Mouse (Mus musculus): ENCODE measurements at regions not wholly inside any gene's neighbourhood (a gene's known extent, or its start where the extent isn't known, plus 50 kb on each side); places are given as distances from the start of the nearest gene placed in this dataset.

DNA sequence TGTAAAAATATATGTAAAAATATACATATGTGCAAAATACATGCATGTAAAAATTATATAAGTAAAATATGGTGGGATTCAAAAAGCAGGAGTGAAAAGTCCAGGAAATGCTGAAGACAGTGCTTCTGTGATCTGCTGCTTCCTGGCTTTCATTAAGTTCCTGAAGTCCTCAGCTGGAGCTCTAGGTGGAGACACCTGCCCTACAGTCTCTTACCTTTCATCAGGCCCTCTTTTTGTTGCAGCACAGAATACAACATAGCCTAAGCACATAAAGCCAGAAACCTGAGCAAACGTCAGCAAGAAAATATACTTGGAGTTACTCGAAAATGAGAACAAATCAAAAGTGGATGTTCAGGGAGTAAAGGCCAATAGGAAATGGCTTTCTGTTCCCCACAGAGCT is 120.6 kb downstream of the Cldn1 start:
- H3K27ac ChIP-seq (ENCODE audit: insufficient read depth, low read depth) = no peak overlapping the region
- peaks cover 0 to 5% of the 10 kb centered on the region in 2 experiments; a peak in 2 of 4 replicates for H3K4me1 ChIP-seq (ENCODE audit: control insufficient read depth in 1 of 2, insufficient read depth in 2 of 2)
- dilution Hi-C loops (cut with MboI; ENCODE audit: extremely low pct_ligation_motif_present, extremely low pct_unique_long_range_greater_than_20kb, low sequenced_read_pairs) (no loop called here), in situ Hi-C loops (cut with MboI; ENCODE audit: low pct_ligation_motif_present, low pct_unique_long_range_greater_than_20kb, low sequenced_read_pairs) (loop anchor here (5.0 kb wide), 1 partner anchor 191 kb away; no protein-coding TSS in a partner anchor)
- H3K4me3 ChIP-seq (replicated peaks in 1 of 3; ENCODE audit: low read depth in 2 of 3, low read length in 2 of 3, poor library complexity in 1 of 3) = no peak overlapping the region
- no peaks in the 10 kb centered on the region for H3K9me3 ChIP-seq (replicated peaks; ENCODE audit: low read length)
- no peak overlapping the region for H3K9ac ChIP-seq (ENCODE audit: insufficient read depth, low read depth)
- no peaks in the 10 kb centered on the region for H3K79me2 ChIP-seq (replicated peaks; ENCODE audit: control insufficient read depth, extremely low read depth, insufficient read depth, poor library complexity, severe bottlenecking)
- no peaks in the 10 kb centered on the region for H3K36me3 ChIP-seq (replicated peaks in 1 of 2; ENCODE audit: control insufficient read depth in 1 of 2, insufficient read depth in 1 of 2, low read length in 1 of 2)
- DNase-seq (ENCODE audit: extremely low read depth) = no peak
- no peak overlapping the region for H3K4me2 ChIP-seq (ENCODE audit: insufficient read depth, low read depth, poor library complexity, severe bottlenecking)
- no peaks in the 10 kb centered on the region for H3K27me3 ChIP-seq (replicated peaks)
- TF ChIP-seq SMC3 (IDR thresholded peaks at IDR 0.05; ENCODE audit: low read depth, low read length) = peak; percentile 24
- TF ChIP-seq CTCF (conservative IDR thresholded peaks at IDR 0.05 in 1 of 2, IDR thresholded peaks at IDR 0.05 in 1 of 2; ENCODE audit: low read depth in 2 of 2, low read length in 2 of 2) = peak in 1 of 2 experiments; percentile 43; a peak in 2 of 4 replicates
- no peak for TF ChIP-seq ETS1 (conservative IDR thresholded peaks at IDR 0.05; ENCODE audit: low read depth, low read length)
- TF ChIP-seq RAD21 (IDR thresholded peaks at IDR 0.05; ENCODE audit: low read depth, low read length) = peak; percentile 37
- no peak for TF ChIP-seq ELF1 (IDR thresholded peaks at IDR 0.05; ENCODE audit: low read depth, low read length)
- TF ChIP-seq MAZ (IDR thresholded peaks at IDR 0.05; ENCODE audit: low read depth, low read length) = no peak
- no peak for TF ChIP-seq BHLHE40 (IDR thresholded peaks at IDR 0.05; ENCODE audit: low read depth, low read length)

DNA sequence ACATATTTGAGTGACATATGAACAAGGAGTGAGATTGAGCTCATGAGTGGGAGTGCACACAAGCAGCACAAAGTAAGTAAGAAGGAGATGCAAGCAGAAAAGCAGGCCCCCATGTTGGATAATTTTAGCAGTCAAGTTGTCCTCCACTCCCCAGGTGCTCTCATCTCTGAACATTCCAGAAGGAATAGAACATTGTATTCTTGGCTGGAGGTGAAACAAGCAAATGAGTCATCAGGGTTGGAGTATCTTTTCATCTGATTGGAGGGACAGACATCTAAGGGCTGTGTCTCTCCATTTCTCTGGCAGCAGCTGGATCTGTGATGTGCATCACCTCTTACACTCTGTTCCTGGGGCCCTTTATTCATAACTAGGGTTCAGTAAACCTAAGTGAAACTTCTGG is 122.7 kb downstream of the Cldn1 start:
- TF ChIP-seq TCF12 (IDR thresholded peaks at IDR 0.05; ENCODE audit: low read depth, low read length) (no peak), EP300 (IDR thresholded peaks at IDR 0.05; ENCODE audit: low read length) (no peak), GABPA (IDR thresholded peaks at IDR 0.05; ENCODE audit: insufficient replicate concordance, low read depth, low read length) (no peak), ZMIZ1 (IDR thresholded peaks at IDR 0.05; ENCODE audit: low read depth, low read length) (no peak), USF2 (conservative IDR thresholded peaks at IDR 0.05; ENCODE audit: low read depth, low read length) (no peak), POLR2AphosphoS2 (IDR thresholded peaks at IDR 0.05; ENCODE audit: low read depth, low read length) (no peak), CHD1 (IDR thresholded peaks at IDR 0.05; ENCODE audit: low read depth, low read length) (no peak)
- Histone ChIP-seq H3K79me2 (replicated peaks; ENCODE audit: control insufficient read depth, extremely low read depth, insufficient read depth, poor library complexity, severe bottlenecking) (no peaks in the 10 kb centered on the region), H3K9me3 (replicated peaks; ENCODE audit: low read length) (no peaks in the 10 kb centered on the region), H3K9ac (ENCODE audit: insufficient read depth, low read depth) (no peak overlapping the region), H3K36me3 (replicated peaks in 1 of 2; ENCODE audit: control insufficient read depth in 1 of 2, insufficient read depth in 1 of 2, low read length in 1 of 2) (no peaks in the 10 kb centered on the region), H3K27me3 (replicated peaks) (no peaks in the 10 kb centered on the region), H3K4me2 (ENCODE audit: insufficient read depth, low read depth, poor library complexity, severe bottlenecking) (no peak overlapping the region), H3K27ac (ENCODE audit: insufficient read depth, low read depth) (no peak overlapping the region), H3K4me3 (replicated peaks in 1 of 3; ENCODE audit: low read depth in 2 of 3, low read length in 2 of 3, poor library complexity in 1 of 3) (no peak overlapping the region), H3K4me1 (ENCODE audit: control insufficient read depth in 1 of 2, insufficient read depth in 2 of 2) (peaks cover 0 to 18% of the 10 kb centered on the region in 2 experiments; a peak in 2 of 4 replicates)
- in situ Hi-C loops (cut with MboI; ENCODE audit: low pct_ligation_motif_present, low pct_unique_long_range_greater_than_20kb, low sequenced_read_pairs) = loop anchor here (25.0 kb wide), 1 partner anchor 888 kb away; no protein-coding TSS in a partner anchor
- dilution Hi-C loops (cut with MboI; ENCODE audit: extremely low pct_ligation_motif_present, extremely low pct_unique_long_range_greater_than_20kb, low sequenced_read_pairs) = no loop called here
- DNase-seq (ENCODE audit: extremely low read depth) = no peak

DNA sequence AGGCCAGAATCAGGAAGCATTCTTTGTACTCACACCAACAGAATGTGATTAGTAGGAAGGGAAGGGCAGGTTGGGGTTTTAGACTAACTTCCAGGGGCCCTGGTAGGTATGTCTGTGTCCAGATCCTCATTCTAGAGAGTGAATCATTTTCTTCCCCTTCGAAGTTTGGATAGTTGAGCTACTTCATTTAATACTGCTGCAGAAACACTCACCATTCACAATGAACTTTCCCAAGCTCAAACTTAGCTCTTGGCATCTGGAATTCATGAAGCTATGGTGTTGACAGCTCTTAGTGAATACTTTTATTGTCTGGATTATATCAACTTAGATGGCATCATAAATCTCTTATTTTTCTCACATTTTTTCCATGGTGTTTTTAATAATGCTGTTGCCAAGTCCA is 123.7 kb downstream of the Cldn1 start:
- no peak for DNase-seq (ENCODE audit: extremely low read depth)
- dilution Hi-C loops (cut with MboI; ENCODE audit: extremely low pct_ligation_motif_present, extremely low pct_unique_long_range_greater_than_20kb, low sequenced_read_pairs) = no loop called here
- Histone ChIP-seq H3K4me1 (ENCODE audit: control insufficient read depth in 1 of 2, insufficient read depth in 2 of 2) (peaks cover 0 to 16% of the 10 kb centered on the region in 2 experiments; a peak in 2 of 4 replicates), H3K9me3 (replicated peaks; ENCODE audit: low read length) (no peaks in the 10 kb centered on the region), H3K4me2 (ENCODE audit: insufficient read depth, low read depth, poor library complexity, severe bottlenecking) (no peak overlapping the region), H3K27me3 (replicated peaks) (no peaks in the 10 kb centered on the region), H3K79me2 (replicated peaks; ENCODE audit: control insufficient read depth, extremely low read depth, insufficient read depth, poor library complexity, severe bottlenecking) (no peaks in the 10 kb centered on the region), H3K27ac (ENCODE audit: insufficient read depth, low read depth) (no peak overlapping the region), H3K4me3 (replicated peaks in 1 of 3; ENCODE audit: low read depth in 2 of 3, low read length in 2 of 3, poor library complexity in 1 of 3) (no peak overlapping the region), H3K9ac (ENCODE audit: insufficient read depth, low read depth) (no peak overlapping the region), H3K36me3 (replicated peaks in 1 of 2; ENCODE audit: control insufficient read depth in 1 of 2, insufficient read depth in 1 of 2, low read length in 1 of 2) (no peaks in the 10 kb centered on the region)
- no peak for TF ChIP-seq SIN3A (IDR thresholded peaks at IDR 0.05; ENCODE audit: low read length)
- no peak for TF ChIP-seq TBP (conservative IDR thresholded peaks at IDR 0.05; ENCODE audit: low read depth, low read length)
- TF ChIP-seq RCOR1 (conservative IDR thresholded peaks at IDR 0.05; ENCODE audit: low read depth, low read length) = no peak
- no peak for TF ChIP-seq SMC3 (IDR thresholded peaks at IDR 0.05; ENCODE audit: low read depth, low read length)
- TF ChIP-seq IRF4 (IDR thresholded peaks at IDR 0.05; ENCODE audit: low read depth, low read length) = no peak
- no peak for TF ChIP-seq ZC3H11A (IDR thresholded peaks at IDR 0.05; ENCODE audit: low read depth, low read length)
- TF ChIP-seq CHD2 (IDR thresholded peaks at IDR 0.05; ENCODE audit: low read length) = no peak
- in situ Hi-C loops (cut with MboI; ENCODE audit: low pct_ligation_motif_present, low pct_unique_long_range_greater_than_20kb, low sequenced_read_pairs) = loop anchor here (25.0 kb wide), 1 partner anchor 889 kb away; no protein-coding TSS in a partner anchor

All from CH12.LX (cell line).